9 mouse cellular contexts compared by ENCODE assay signal in the genomic region with DNA sequence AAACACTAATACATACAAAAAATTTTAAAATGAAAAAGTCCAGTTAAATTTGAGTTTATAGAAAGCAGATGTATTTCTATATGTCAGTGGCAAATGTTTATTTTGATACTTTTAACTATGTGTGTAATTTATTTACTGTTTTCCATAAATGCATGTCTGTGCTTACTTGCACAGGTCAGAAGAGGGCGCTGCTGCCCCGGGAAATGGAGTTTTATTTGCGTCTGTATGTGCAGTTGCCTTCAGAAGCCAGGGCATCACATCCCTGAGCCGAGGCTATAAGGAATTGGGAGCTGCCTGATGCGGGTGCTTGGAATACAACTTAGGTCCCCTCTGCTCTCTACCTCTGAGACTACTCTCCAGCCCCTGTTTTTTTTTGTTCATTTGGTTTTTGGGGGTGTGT. TPM values are rescaled to one million over a fixed set of nuclear protein-coding genes. Genes with fewer than 3 reads are reported as not detected.
DNase-seq lines count a peak whose midpoint lies in the region; ATAC-seq and TF ChIP-seq lines count a peak whose summit lies in the region.
"Had no signal": no experiment of that assay in that cellular context is flagged by ENCODE, and none has a peak within 500 bp of the region (broad histone marks: within the 10 kb centered on the region; RNA-seq: fewer than 3 reads in every experiment).

No protein-coding gene starts in this region.

- H3K27me3 ChIP-seq in intestine, postnatal 0 days (replicated peaks; ENCODE audit: control insufficient read depth, insufficient read depth, low read length): peaks cover 39% of the 10 kb centered on the region
- H3K27me3 ChIP-seq in intestine, embryonic 16.5 days (replicated peaks; ENCODE audit: control insufficient read depth, insufficient read depth, low read length): peaks cover 28% of the 10 kb centered on the region

- WGBS in intestine, postnatal 0 days: 5% methylated on average over 5 of the region's 5 CpGs
- WGBS in intestine, embryonic 16.5 days: 5% methylated on average over 5 of the region's 5 CpGs

- H3K4me2 ChIP-seq in intestine, postnatal 0 days (replicated peaks; ENCODE audit: low read depth): no peak overlapping the region
- H3K4me2 ChIP-seq in intestine, embryonic 16.5 days (ENCODE audit: low read depth, low read length): no peak overlapping the region

- H3K27ac ChIP-seq in intestine, postnatal 0 days (ENCODE audit: low read depth, low read length): no peak overlapping the region
- no peak overlapping the region for H3K27ac ChIP-seq in intestine, embryonic 16.5 days (ENCODE audit: low read length)
- no peak overlapping the region for H3K27ac ChIP-seq in ES-E14 (ENCODE audit: insufficient read depth, low read depth, low read length, poor library complexity, severe bottlenecking)

- H3K9ac ChIP-seq in intestine, postnatal 0 days (ENCODE audit: low read depth, low read length): no peak overlapping the region
- H3K9ac ChIP-seq in intestine, embryonic 16.5 days (ENCODE audit: low read depth, low read length): no peak overlapping the region
- no peak overlapping the region for H3K9ac ChIP-seq in ES-E14 (ENCODE audit: insufficient read depth, low read depth, low read length, poor library complexity, severe bottlenecking)

- no peaks in the 10 kb centered on the region for H3K9me3 ChIP-seq in intestine, postnatal 0 days (ENCODE audit: control insufficient read depth)
- H3K9me3 ChIP-seq in intestine, embryonic 16.5 days (ENCODE audit: control insufficient read depth, low read length): no peaks in the 10 kb centered on the region
- H3K9me3 ChIP-seq in ES-E14 (ENCODE audit: control insufficient read depth, insufficient read depth, low read depth, low read length): no peaks in the 10 kb centered on the region

- no peaks in the 10 kb centered on the region for H3K4me1 ChIP-seq in intestine, postnatal 0 days (replicated peaks; ENCODE audit: control insufficient read depth, insufficient read depth, low read length)
- peaks cover 3% of the 10 kb centered on the region for H3K4me1 ChIP-seq in intestine, embryonic 16.5 days (ENCODE audit: control insufficient read depth, insufficient read depth, low read length)
- H3K4me1 ChIP-seq in ES-E14 (ENCODE audit: control insufficient read depth in 2 of 2, insufficient read depth in 2 of 2, low read length in 2 of 2, poor library complexity in 1 of 2): no peaks in the 10 kb centered on the region

- no peaks in the 10 kb centered on the region for H3K36me3 ChIP-seq in intestine, postnatal 0 days (ENCODE audit: control insufficient read depth, insufficient read depth)
- H3K36me3 ChIP-seq in intestine, embryonic 16.5 days (ENCODE audit: control insufficient read depth, insufficient read depth, low read length): no peaks in the 10 kb centered on the region
- no peaks in the 10 kb centered on the region for H3K36me3 ChIP-seq in ES-E14 (ENCODE audit: control insufficient read depth, insufficient read depth, low read length, poor library complexity, severe bottlenecking)

- DNase-seq in ES-E14 (ENCODE audit: low read depth, low spot score): peak; percentile 79
- peak; percentile 78 for DNase-seq in cerebellum, adult 11-12 months
- peak; percentile 45 to 55 for DNase-seq in gastrocnemius, postnatal 36 days
- DNase-seq in left cerebral cortex, postnatal 25 days (ENCODE audit: low spot score in 2 of 2): peak; percentile 64 to 82
- DNase-seq in thymus, postnatal 25 days: peak; percentile 56

- intact Hi-C loops in gastrocnemius, postnatal 36 days (cut with DNase I): loop anchor here (1.0 kb wide), 1 partner anchor 63 kb away; no protein-coding TSS in a partner anchor
- intact Hi-C loops in left cerebral cortex, postnatal 25 days (cut with DNase I): loop anchor here (1.0 kb wide), 2 partner anchors 63 to 750 kb away; no protein-coding TSS in a partner anchor

- peak; percentile 89 for TF ChIP-seq CTCF in intestine, postnatal 0 days (IDR thresholded peaks at IDR 0.05; ENCODE audit: low read depth)

- in situ Hi-C loops in ES-E14 (cut with MboI; ENCODE audit: low sequenced_read_pairs in 2 of 2, unreplicated experiment in 2 of 2): no loop called here

- no peak overlapping the region for H3K4me3 ChIP-seq in intestine, postnatal 0 days (ENCODE audit: low read depth, low read length)
- no peak overlapping the region for H3K4me3 ChIP-seq in intestine, embryonic 16.5 days (ENCODE audit: low read length)
- no peak overlapping the region for H3K4me3 ChIP-seq in ES-E14 (ENCODE audit: insufficient read depth in 1 of 2, low read depth in 1 of 2, low read length in 2 of 2, poor library complexity in 1 of 2, severe bottlenecking in 1 of 2)
- H3K4me3 ChIP-seq: erythroblast, embryonic 14.5 days had no signal

- peak; percentile 50; the same call in 1 of the 2 replicates for ATAC-seq in intestine, postnatal 0 days
- no peak for ATAC-seq in intestine, embryonic 16.5 days
- 0 out of 2 replicates have a peak, but pooled peaks have one; percentile 41 for ATAC-seq in monocyte, adult 5-6 weeks (replicated peaks; ENCODE audit: insufficient number of reproducible peaks, low FRiP score, low TSS enrichment, poor library complexity, severe bottlenecking)

TF ChIP-seq in ES-E14, 5 proteins besides CTCF, POLR2A, EP300 and RAD21:
- TF ChIP-seq ZC3H11A (IDR thresholded peaks at IDR 0.05; ENCODE audit: borderline replicate concordance, low read depth, low read length): peak; percentile 92; the same call in 1 of the 2 replicates
- TF ChIP-seq HCFC1 (IDR thresholded peaks at IDR 0.05; ENCODE audit: borderline replicate concordance, insufficient read depth, low read length): no peak
- TF ChIP-seq ZNF384 (IDR thresholded peaks at IDR 0.05; ENCODE audit: low read depth, low read length): 0 out of 2 replicates have a peak, but pooled peaks have one; percentile 9

RNA-seq across cellular contexts. Expression of a gene that starts 3.6 kb away (rescaled TPM):
- 3.7 and 3.9 TPM in 2 replicates for polyA plus RNA-seq in intestine, postnatal 0 days (2015; fragmentation: Nextera tagmentation; extraction: Ambion mirVana)
- polyA plus RNA-seq in intestine, embryonic 16.5 days (2015; fragmentation: Nextera tagmentation; extraction: Ambion mirVana): 3.0 and 3.1 TPM in 2 replicates
- total RNA-seq in ES-E14 (2012; rRNA removed): 0.26 TPM in 1 of 2 replicates, not detected in the other
- under 1 TPM in 1 of 2 experiments, not detected in 1; 0.33 TPM for total RNA-seq in gastrocnemius, postnatal 36 days (2021)
- total RNA-seq in left cerebral cortex, postnatal 25 days (2021): 100 to 1,000 TPM; 184 to 195 TPM
- 0.68 TPM in 1 of 3 replicates, not detected in the others for total RNA-seq in monocyte, adult 5-6 weeks (2017)

RNA-seq across cellular contexts. Expression of a gene that starts 14.5 kb away (rescaled TPM):
- 4,234 and 4,267 TPM in 2 replicates for polyA plus RNA-seq in intestine, postnatal 0 days (2015; fragmentation: Nextera tagmentation; extraction: Ambion mirVana)
- polyA plus RNA-seq in intestine, embryonic 16.5 days (2015; fragmentation: Nextera tagmentation; extraction: Ambion mirVana): 902 and 1,035 TPM in 2 replicates
- total RNA-seq in ES-E14 (2012; rRNA removed): 0.49 TPM in 1 of 2 replicates, not detected in the other
- not detected for total RNA-seq in gastrocnemius, postnatal 36 days (2021)
- total RNA-seq in left cerebral cortex, postnatal 25 days (2021): not detected
- total RNA-seq in monocyte, adult 5-6 weeks (2017): not detected in 3 replicates
- polyA plus RNA-seq: erythroblast, embryonic 14.5 days had no signal

RNA-seq across cellular contexts. Expression of a gene that starts 23.5 kb away (rescaled TPM):
- 138 and 139 TPM in 2 replicates for polyA plus RNA-seq in intestine, postnatal 0 days (2015; fragmentation: Nextera tagmentation; extraction: Ambion mirVana)
- polyA plus RNA-seq in intestine, embryonic 16.5 days (2015; fragmentation: Nextera tagmentation; extraction: Ambion mirVana): 68.2 and 70.7 TPM in 2 replicates
- 6.6 and 11.9 TPM in 2 replicates for total RNA-seq in ES-E14 (2012; rRNA removed)
- total RNA-seq in gastrocnemius, postnatal 36 days (2021): 10 to 100 TPM; 38.9 to 42.5 TPM
- 10 to 100 TPM; 56.2 to 56.3 TPM for total RNA-seq in left cerebral cortex, postnatal 25 days (2021)
- 2.8 to 7.7 TPM (median 4.5 TPM) in 3 replicates for total RNA-seq in monocyte, adult 5-6 weeks (2017)

RNA-seq across cellular contexts. Expression of a gene that starts 29.8 kb away (rescaled TPM):
- not detected in 2 replicates for polyA plus RNA-seq in intestine, postnatal 0 days (2015; fragmentation: Nextera tagmentation; extraction: Ambion mirVana)
- not detected in 2 replicates for polyA plus RNA-seq in intestine, embryonic 16.5 days (2015; fragmentation: Nextera tagmentation; extraction: Ambion mirVana)
- 0.16 and 0.27 TPM in 2 replicates for total RNA-seq in ES-E14 (2012; rRNA removed)
- total RNA-seq in gastrocnemius, postnatal 36 days (2021): not detected
- under 1 TPM in 1 of 2 experiments, not detected in 1; 0.23 TPM for total RNA-seq in left cerebral cortex, postnatal 25 days (2021)
- not detected in 3 replicates for total RNA-seq in monocyte, adult 5-6 weeks (2017)
- polyA plus RNA-seq: erythroblast, embryonic 14.5 days had no signal

RNA-seq across cellular contexts. Expression of a gene that starts 36.9 kb away (rescaled TPM):
- 25.8 and 28.5 TPM in 2 replicates for polyA plus RNA-seq in intestine, postnatal 0 days (2015; fragmentation: Nextera tagmentation; extraction: Ambion mirVana)
- 38.6 and 41.0 TPM in 2 replicates for polyA plus RNA-seq in intestine, embryonic 16.5 days (2015; fragmentation: Nextera tagmentation; extraction: Ambion mirVana)
- 9.1 and 15.5 TPM in 2 replicates for total RNA-seq in ES-E14 (2012; rRNA removed)
- 1 to 10 TPM; 3.1 to 3.7 TPM for total RNA-seq in gastrocnemius, postnatal 36 days (2021)
- 1 to 10 TPM; 5.2 to 5.3 TPM for total RNA-seq in left cerebral cortex, postnatal 25 days (2021)
- 0.87 to 1.5 TPM (median 1.2 TPM) in 3 replicates for total RNA-seq in monocyte, adult 5-6 weeks (2017)
- polyA plus RNA-seq: erythroblast, embryonic 14.5 days had no signal

Comparison
In these comparisons a context has a peak if more than half of its experiments do, and no peak if none do; other contexts are left out.
1. RNA of a gene that starts 3.6 kb away (total RNA-seq): 184 to 195 TPM in left cerebral cortex, postnatal 25 days; 0.33 TPM in gastrocnemius, postnatal 36 days, 0.26 TPM in ES-E14 and 0.68 TPM in monocyte, adult 5-6 weeks; every median in the first group is over 100 times any median in the second.
2. Peak in every context shown above with its lines, with median percentiles within 50 percentile points of each other: DNase-seq.